Mouse (Mus musculus) thymus, postnatal 25 days (tissue): Measurements from ENCODE around the gene Runx2.

ENCODE experiments used
- DNase-seq: peaks from one replicate; pipeline ENCODE4 v3.0.0; 2022

Gene Runx2

DNA sequence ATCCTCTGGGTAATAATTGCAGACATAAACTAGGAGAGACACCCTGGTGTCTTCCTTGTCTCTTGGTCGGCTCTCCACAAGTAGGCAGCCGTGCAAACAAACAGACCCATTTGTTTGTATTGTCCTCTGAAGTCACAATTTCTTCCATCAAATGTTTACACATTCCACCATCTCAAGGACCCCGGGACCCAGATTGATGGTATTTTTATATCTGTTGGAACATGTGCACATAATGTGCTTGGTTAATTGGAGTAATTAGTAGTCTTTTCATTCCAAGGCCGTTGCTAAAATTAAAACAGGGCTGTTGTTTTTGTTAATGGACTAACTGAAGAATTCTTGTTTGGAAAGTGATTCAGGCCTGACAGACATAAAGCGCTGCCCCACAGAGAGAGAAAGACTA, 236.8 kb downstream of the Runx2 start:
- DNase-seq = no peak

DNA sequence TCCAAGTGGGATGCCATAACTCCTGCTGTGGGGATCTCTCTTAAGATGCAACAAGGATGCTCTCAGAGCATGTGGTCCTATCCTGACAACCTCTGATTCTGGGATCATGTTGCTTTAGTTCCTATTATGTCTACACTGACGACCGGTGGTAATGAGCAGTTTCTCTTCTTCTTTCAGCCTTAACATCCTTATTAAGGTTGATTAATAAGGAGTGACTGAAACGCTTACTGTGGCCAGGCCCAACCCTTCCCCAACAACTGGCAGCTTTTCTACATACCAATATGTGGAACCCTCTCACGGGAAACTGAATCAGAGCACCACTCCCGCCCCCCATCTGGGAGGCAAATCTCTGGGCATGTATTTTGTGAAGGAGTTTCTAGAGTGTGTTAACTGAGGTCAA, 243.7 kb downstream of the Runx2 start:
- DNase-seq = no peak

GRCm38 (mm10) chr17:44569020-44569621, 245.5 kb downstream of the Runx2 start:
- DNase-seq = peak; percentile 6

DNA sequence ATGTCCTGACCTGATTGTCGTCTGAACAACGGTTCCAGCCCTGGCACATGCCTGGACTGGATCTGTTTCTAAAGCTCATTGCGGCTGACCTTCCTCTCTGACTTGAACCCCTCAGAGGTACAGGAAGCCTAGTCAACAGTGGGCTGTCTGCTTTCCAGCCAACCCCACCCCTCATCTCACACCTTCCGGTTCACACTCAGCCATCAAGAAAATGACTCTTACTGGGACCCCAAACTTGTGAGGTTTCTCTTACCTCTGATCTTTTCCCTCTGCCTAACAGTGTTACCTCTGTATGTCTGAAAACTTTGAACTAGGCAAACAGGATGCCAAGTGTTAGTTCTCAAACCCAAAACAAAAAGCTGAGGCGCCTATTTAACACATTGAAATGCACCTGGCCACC, 247.6 kb downstream of the Runx2 start:
- DNase-seq = no peak

GRCm38 (mm10) chr17:44565884-44566515, 248.6 kb downstream of the Runx2 start:
- DNase-seq = no peak

GRCm38 (mm10) chr17:44565311-44565831, 249.2 kb downstream of the Runx2 start:
- DNase-seq = no peak

DNA sequence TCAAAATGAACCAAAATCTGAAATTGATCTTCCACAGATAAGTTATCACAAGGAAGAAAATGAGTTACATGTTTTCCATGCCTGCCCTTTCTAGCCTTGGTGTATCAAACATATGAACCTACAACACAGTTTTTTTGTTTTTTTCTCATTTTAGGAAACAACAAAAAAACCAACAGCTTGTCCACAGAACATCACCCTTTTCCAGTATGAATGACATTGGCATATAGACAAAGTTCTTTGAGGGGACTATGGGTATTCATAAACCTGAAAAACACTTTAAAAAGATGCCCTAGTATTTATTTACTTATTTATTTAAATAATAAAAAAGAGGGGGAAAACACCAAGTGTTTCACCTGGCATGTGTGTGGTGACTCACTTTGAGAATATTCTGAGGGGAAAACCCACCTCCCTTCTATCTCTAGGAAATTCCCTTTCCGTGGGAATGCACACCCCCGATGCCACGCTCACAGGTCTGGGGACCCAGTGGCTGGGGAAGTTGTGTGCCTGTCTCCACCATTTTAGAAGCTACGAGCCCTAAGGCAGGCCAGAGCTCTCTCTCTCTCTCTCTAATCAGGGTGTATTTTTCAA, 249.9 kb downstream of the Runx2 start:
- DNase-seq = no peak

DNA sequence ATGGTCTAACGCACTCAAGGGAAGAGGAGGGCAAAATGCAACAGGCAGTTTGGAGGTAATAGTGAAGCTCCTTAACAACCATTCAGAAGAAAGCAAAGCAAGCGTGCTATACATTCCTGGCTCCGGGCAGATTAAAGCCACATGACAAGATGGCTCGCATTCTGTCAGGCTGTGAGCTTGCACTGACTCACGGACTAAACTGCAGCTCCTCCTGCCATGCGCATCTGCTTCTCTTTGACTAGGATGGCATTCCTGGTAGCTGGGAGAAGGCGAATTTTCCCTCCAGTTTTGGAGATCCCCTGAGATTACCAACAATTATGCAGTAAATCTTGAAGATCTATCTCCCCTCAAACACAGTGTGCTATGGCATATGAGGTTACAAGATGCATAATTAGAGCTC, 254.6 kb downstream of the Runx2 start:
- DNase-seq = no peak

- peak; percentile 6 for DNase-seq
Measured at GRCm38 (mm10) chr17:44557199-44558111, 257.1 kb downstream of the Runx2 start.

DNA sequence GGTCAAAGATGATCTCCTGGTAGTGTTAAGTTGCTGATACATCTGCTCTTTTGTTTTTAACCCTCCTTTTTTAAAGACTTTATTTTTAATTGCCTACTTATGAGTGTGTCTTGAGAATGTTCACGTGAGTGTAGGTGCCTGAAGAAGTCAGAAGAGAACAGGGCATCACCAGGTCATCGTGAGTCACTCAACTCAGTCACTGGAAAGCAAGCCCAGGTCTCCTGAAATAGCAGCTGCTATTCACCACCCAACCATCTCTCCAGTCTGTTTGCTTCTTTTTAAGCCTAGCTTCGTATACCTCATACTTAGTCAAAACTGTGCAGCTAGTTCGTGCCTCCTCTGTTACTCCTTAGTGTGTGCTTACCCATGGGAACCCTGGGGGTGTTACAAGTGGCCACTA, 259.7 kb downstream of the Runx2 start:
- DNase-seq = no peak

DNA sequence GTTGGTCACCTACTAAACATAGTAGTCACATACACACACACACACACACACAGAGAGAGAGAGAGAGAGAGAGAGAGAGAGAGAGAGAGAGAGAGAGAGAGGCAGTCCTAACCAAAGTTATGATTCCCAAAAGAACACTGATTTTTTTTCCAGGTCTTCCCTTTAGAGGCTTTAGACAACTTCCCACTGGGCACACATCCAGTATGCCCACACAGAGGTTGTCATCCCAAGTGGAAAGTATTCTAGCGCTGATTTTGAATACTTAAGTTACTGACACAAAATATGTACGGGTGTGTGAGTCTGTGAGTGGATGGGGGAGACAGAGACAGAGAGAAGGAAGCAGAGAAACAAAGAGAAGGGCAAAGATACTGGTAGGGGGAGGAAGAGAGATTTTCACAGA, 265.0 kb downstream of the Runx2 start:
- no peak for DNase-seq

- DNase-seq = no peak
Measured at GRCm38 (mm10) chr17:44547922-44548321, 266.7 kb downstream of the Runx2 start.

GRCm38 (mm10) chr17:44546801-44547200, 267.8 kb downstream of the Runx2 start:
- DNase-seq = no peak

- no peak for DNase-seq
Measured at GRCm38 (mm10) chr17:44545141-44545813, 269.3 kb downstream of the Runx2 start.

DNA sequence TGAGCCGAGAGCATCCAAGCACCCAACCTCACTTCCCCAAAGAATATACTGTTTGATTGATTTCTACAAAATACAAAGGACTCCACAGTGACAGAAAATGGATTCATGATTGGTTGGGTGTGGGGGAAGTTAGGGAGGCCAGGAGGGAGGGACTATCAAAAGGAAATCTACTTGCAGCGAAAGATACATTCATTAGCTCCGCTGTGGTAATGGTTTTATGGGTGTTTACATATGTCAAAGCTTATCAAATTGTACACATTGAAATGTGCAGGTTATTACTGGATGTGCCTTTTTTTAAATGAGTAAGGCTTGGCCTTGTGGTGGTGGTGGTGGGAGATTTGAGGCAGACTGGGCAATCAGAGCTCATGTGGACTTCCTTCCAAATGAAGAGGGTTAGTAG, 271.9 kb downstream of the Runx2 start:
- no peak for DNase-seq

DNA sequence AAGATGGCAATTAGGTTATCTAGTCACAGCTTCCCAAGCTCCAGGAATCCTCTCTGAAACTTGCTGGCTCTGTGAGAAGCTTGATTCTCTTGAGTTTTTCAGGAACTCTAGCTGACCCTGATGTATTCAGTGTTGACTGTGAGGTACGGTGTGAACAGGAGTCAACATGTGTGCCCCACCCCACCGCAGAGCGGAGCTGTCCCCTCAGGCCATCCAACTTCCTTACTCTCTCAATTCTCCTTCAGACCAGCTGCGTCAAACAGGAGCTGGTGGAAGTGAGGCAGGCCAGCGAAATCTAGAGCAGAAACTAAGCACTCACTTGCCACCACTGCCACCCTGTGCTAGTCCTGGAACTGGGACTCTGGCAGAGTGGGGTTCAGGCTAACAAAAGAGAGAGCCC, 273.9 kb downstream of the Runx2 start:
- no peak for DNase-seq

DNA sequence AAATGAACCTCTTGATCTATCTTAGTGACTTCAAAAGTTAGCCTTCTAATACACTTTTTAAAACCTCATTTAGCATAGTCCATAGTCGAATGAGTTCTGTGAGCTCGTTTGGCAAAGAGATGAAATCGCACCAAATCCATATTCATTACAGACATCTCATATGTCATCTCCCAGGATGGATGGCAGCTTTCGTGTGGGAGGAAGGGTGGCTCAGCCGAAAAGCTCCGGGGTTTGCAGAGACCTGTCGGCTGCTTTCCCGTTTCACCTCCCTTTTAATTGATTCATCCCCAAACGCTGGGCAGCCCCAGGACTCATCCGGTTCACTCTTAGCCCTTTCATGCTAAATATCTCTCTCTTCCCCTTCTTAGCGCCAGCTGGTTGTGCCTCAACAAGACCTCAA, 275.7 kb downstream of the Runx2 start:
- no peak for DNase-seq

DNA sequence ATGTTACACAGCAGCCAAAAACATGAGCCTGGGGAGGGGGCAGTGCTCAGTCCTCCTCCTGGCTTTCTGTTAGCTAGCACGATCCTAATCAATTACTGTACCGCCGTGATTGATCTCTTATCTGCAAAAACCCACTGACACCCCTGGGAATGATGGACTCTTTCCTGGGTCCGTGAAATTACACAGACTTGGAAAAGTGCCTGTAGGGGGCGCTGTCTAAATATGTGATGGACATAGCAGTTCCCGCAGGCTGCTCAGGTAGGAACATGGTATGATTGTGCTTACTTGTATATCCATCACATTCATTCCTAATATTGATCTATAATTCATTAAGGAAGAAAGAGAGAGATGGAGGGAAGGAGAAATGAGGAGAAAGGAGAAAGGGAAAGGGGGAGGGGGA, 284.6 kb downstream of the Runx2 start:
- DNase-seq = peak; percentile 53

DNA sequence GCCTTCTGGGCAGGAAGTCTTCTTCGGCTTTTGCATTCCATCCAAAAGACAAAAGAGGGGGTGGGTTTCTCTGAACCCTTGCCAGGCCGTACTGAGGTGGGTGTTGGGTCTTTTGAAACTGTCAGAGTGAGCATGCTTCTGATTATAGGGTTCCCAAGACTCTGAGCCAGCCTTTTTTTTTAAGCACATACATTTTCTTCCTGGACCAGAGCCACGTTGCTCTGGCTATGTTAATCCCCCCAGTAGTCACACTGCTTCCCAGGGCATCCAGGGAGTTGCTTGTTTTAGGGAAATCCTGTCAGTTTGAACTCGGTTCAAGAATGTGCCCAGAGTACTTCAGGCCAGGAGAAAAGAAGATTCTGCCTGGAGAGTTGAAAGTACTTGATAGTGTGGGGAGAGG, 286.0 kb downstream of the Runx2 start:
- DNase-seq = no peak

- DNase-seq = no peak
Measured at GRCm38 (mm10) chr17:44524146-44524545, 290.5 kb downstream of the Runx2 start.

GRCm38 (mm10) chr17:44522906-44523305, 291.7 kb downstream of the Runx2 start:
- no peak for DNase-seq
